Mouse (Mus musculus) midbrain, postnatal 0 days (tissue): ENCODE measurements at regions not wholly inside any gene's neighbourhood (a gene's known extent, or its start where the extent isn't known, plus 50 kb on each side); places are given as distances from the start of the nearest gene placed in this dataset.

ENCODE experiments used
- ATAC-seq: fragments of 200-750 bp; cut with Nextera tagmentation; 2 replicates; pipeline ENCODE4 v1.8.0; 2017; ENCODE audit warnings: moderate number of reproducible peaks, mild to moderate bottlenecking, moderate TSS enrichment, moderate library complexity; ENCODE audit not compliant: low FRiP score
- DNase-seq: peaks from one replicate; pipeline ENCODE4 v3.0.0-alpha.2; 2015; ENCODE audit warnings: low spot score
- H3K27ac ChIP-seq: fragments of 300-500 bp; sonication (generic); 2 replicates; pipeline ENCODE4 v1.5.1; 2014; ENCODE audit warnings: low read depth, mild to moderate bottlenecking, low read length, mixed read lengths
- H3K27me3 ChIP-seq: fragments of 300-500 bp; sonication (generic); 2 replicates; pipeline ENCODE4 v1.6.1; 2014; ENCODE audit warnings: low read length, control low read depth, mixed read lengths; ENCODE audit not compliant: insufficient read depth
- H3K36me3 ChIP-seq: fragments of 300-500 bp; sonication (generic); 2 replicates; pipeline ENCODE4 v1.6.1; 2014; ENCODE audit warnings: low read length, control low read depth, mixed read lengths; ENCODE audit not compliant: insufficient read depth
- H3K4me1 ChIP-seq: fragments of 300-500 bp; sonication (generic); 2 replicates; pipeline ENCODE4 v1.6.1; 2014; ENCODE audit warnings: mild to moderate bottlenecking, control low read depth, antibody characterized with exemption, low read length, mixed read lengths; ENCODE audit not compliant: insufficient read depth
- H3K4me2 ChIP-seq: fragments of 300-500 bp; sonication (generic); 2 replicates; pipeline ENCODE4 v1.6.1; 2014; ENCODE audit warnings: low read depth, mild to moderate bottlenecking, low read length, mixed read lengths; ENCODE audit not compliant: poor library complexity, severe bottlenecking
- H3K4me3 ChIP-seq: fragments of 300-500 bp; sonication (generic); 2 replicates; pipeline ENCODE4 v1.5.1; 2014; ENCODE audit warnings: low read depth, mild to moderate bottlenecking, low read length, moderate library complexity
- H3K9ac ChIP-seq: fragments of 300-500 bp; sonication (generic); replicated peaks from 2 replicates; pipeline ENCODE4 v1.6.1; 2014; ENCODE audit warnings: mild to moderate bottlenecking, low read length, moderate library complexity, mixed read lengths; ENCODE audit not compliant: poor library complexity, severe bottlenecking
- H3K9me3 ChIP-seq: fragments of 300-500 bp; sonication (generic); 2 replicates; pipeline ENCODE4 v1.6.1; 2016; ENCODE audit warnings: low read length, control low read depth
- CTCF ChIP-seq: IDR thresholded peaks from 2 replicates; pipeline ENCODE4 v1.5.1; 2016; ENCODE audit warnings: antibody characterized with exemption, mild to moderate bottlenecking
- WGBS: fragments of 180-500 bp; shearing (Covaris S2); extraction: QIAGEN DNeasy Blood & Tissue Kit; methylation state at CpG from one replicate; pipeline ENCODE4 v1.1.7; 2014; 5-methylcytosine and 5-hydroxymethylcytosine counted together

GRCm38 (mm10) chr13:86344922-86345694 is 298.4 kb upstream of the Cox7c start:
- TF ChIP-seq CTCF, result no peak
- Histone ChIP-seq H3K4me3 (no peak overlapping the region), H3K9ac (no peak overlapping the region), H3K4me2 (no peak overlapping the region), H3K4me1 (no peaks in the 10 kb centered on the region), H3K9me3 (no peaks in the 10 kb centered on the region), H3K27ac (no peak overlapping the region), H3K27me3 (no peaks in the 10 kb centered on the region), H3K36me3 (no peaks in the 10 kb centered on the region)
- 98% methylated on average over 2 of the region's 2 CpGs for WGBS
- ATAC-seq, result no peak
- no peak for DNase-seq

GRCm38 (mm10) chr13:86336471-86336870 is 289.8 kb upstream of the Cox7c start:
- H3K4me3 ChIP-seq, result no peak overlapping the region
- H3K27ac ChIP-seq, result no peak overlapping the region
- no peak overlapping the region for H3K4me2 ChIP-seq
- H3K9me3 ChIP-seq, result no peaks in the 10 kb centered on the region
- WGBS, result 76% methylated on average over 3 of the region's 3 CpGs
- no peak for ATAC-seq
- no peaks in the 10 kb centered on the region for H3K36me3 ChIP-seq
- TF ChIP-seq CTCF, result no peak
- no peaks in the 10 kb centered on the region for H3K4me1 ChIP-seq
- no peak for DNase-seq
- no peak overlapping the region for H3K9ac ChIP-seq
- no peaks in the 10 kb centered on the region for H3K27me3 ChIP-seq
